Mouse (Mus musculus) small intestine, adult 2 months (tissue): ENCODE measurements around the gene Slc43a2.

Source experiments
- CTCF ChIP-seq: fragments of 200-500 bp; IDR thresholded peaks from 2 replicates; pipeline ENCODE4 v1.5.1; 2012; ENCODE audit warnings: low read depth, mild to moderate bottlenecking, control low read depth, inconsistent platforms, low read length, moderate library complexity, mixed read lengths; ENCODE audit not compliant: insufficient replicate concordance, insufficient read length; ENCODE audit errors: extremely low read depth
- POLR2A ChIP-seq: fragments of 200-500 bp; IDR thresholded peaks from 2 replicates; pipeline ENCODE4 v1.6.1; 2012; ENCODE audit warnings: low read depth, mild to moderate bottlenecking, control low read depth, inconsistent platforms, low read length, moderate library complexity

- TF ChIP-seq POLR2A (no peak), CTCF (no peak)
Observed at GRCm38 (mm10) chr11:75570375-75571125, 39.1 kb downstream of the Slc43a2 start.
